Mouse (Mus musculus) kidney, embryonic 16.5 days (tissue): ENCODE results near the gene Sun2. TPM values are rescaled to one million over a fixed set of nuclear protein-coding genes. Genes with fewer than 3 reads are reported as not detected.

Experiments
- ATAC-seq: fragments of 200-750 bp; cut with Nextera tagmentation; 2 replicates; pipeline ENCODE4 v1.8.0; 2017; ENCODE audit warnings: moderate TSS enrichment; ENCODE audit not compliant: low FRiP score, low TSS enrichment
- H3K27ac ChIP-seq: fragments of 300-500 bp; sonication (generic); 2 replicates; pipeline ENCODE4 v1.5.1; 2014; ENCODE audit warnings: low read length
- H3K27me3 ChIP-seq: fragments of 300-500 bp; sonication (generic); 2 replicates; pipeline ENCODE4 v1.6.1; 2014; ENCODE audit warnings: low read length, control low read depth, mixed read lengths; ENCODE audit not compliant: insufficient read depth
- H3K36me3 ChIP-seq: fragments of 300-500 bp; sonication (generic); 2 replicates; pipeline ENCODE4 v1.6.1; 2014; ENCODE audit warnings: low read length, control low read depth, mixed read lengths; ENCODE audit not compliant: insufficient read depth
- H3K4me1 ChIP-seq: fragments of 300-500 bp; sonication (generic); 2 replicates; pipeline ENCODE4 v1.6.1; 2014; ENCODE audit warnings: low read length, control low read depth, mixed read lengths; ENCODE audit not compliant: insufficient read depth
- H3K4me2 ChIP-seq: fragments of 300-500 bp; sonication (generic); replicated peaks from 2 replicates; pipeline ENCODE4 v1.6.1; 2014; ENCODE audit warnings: low read depth, low read length
- H3K4me3 ChIP-seq: fragments of 300-500 bp; sonication (generic); 2 replicates; pipeline ENCODE4 v1.5.1; 2014; ENCODE audit warnings: mild to moderate bottlenecking, low read length
- H3K9ac ChIP-seq: fragments of 300-500 bp; sonication (generic); replicated peaks from 2 replicates; pipeline ENCODE4 v1.6.1; 2014; ENCODE audit warnings: low read length
- H3K9me3 ChIP-seq: fragments of 300-500 bp; sonication (generic); 2 replicates; pipeline ENCODE4 v1.6.1; 2016; ENCODE audit warnings: low read length, control low read depth
- WGBS: fragments of 180-500 bp; shearing (Covaris S2); extraction: QIAGEN DNeasy Blood & Tissue Kit; methylation state at CpG from one replicate; pipeline ENCODE4 v1.1.7; 2014; 5-methylcytosine and 5-hydroxymethylcytosine counted together
- polyA plus RNA-seq: library from polyadenylated mRNA; unstranded; fragments of >200 nt; fragmentation: Nextera tagmentation; extraction: Ambion mirVana; gene quantifications from 2 replicates; pipeline ENCODE4 v1.2.1, GENCODE M21; 2015

Gene Sun2
- polyA plus RNA-seq, 1 experiment from 2014 or later = 5.7 TPM

GRCm38 (mm10) chr15:79733192-79733591 lies 9.1 kb downstream of the Sun2 start:
- H3K4me3 ChIP-seq = no peak overlapping the region
- no peak overlapping the region for H3K4me2 ChIP-seq
- H3K9ac ChIP-seq = no peak overlapping the region
- H3K27me3 ChIP-seq = no peaks in the 10 kb centered on the region
- H3K36me3 ChIP-seq = peaks cover 69% of the 10 kb centered on the region
- no peak overlapping the region for H3K27ac ChIP-seq
- H3K9me3 ChIP-seq = no peaks in the 10 kb centered on the region
- H3K4me1 ChIP-seq = 0 out of 2 replicates have a peak, but pooled peaks cover 5% of the 10 kb centered on the region
- no peak for ATAC-seq
- WGBS = 93% methylated on average over 8 of the region's 8 CpGs

GRCm38 (mm10) chr15:79731554-79731953 lies 10.8 kb downstream of the Sun2 start:
- Histone ChIP-seq H3K27me3 (no peaks in the 10 kb centered on the region), H3K9ac (no peak overlapping the region), H3K9me3 (no peaks in the 10 kb centered on the region), H3K4me1 (0 out of 2 replicates have a peak, but pooled peaks cover 5% of the 10 kb centered on the region), H3K4me2 (no peak overlapping the region), H3K4me3 (no peak overlapping the region), H3K27ac (no peak overlapping the region), H3K36me3 (peaks cover 68% of the 10 kb centered on the region)
- WGBS = 88% methylated on average over 7 of the region's 7 CpGs
- no peak for ATAC-seq

- H3K27me3 ChIP-seq = no peaks in the 10 kb centered on the region
- no peak for ATAC-seq
- H3K4me3 ChIP-seq = no peak overlapping the region
- no peak overlapping the region for H3K27ac ChIP-seq
- peaks cover 70% of the 10 kb centered on the region for H3K36me3 ChIP-seq
- H3K4me1 ChIP-seq = no peaks in the 10 kb centered on the region
- no peak overlapping the region for H3K4me2 ChIP-seq
- H3K9me3 ChIP-seq = no peaks in the 10 kb centered on the region
- H3K9ac ChIP-seq = no peak overlapping the region
- WGBS = 66% methylated on average over 10 of the region's 10 CpGs
These were observed 13.5 kb downstream of the Sun2 start for GRCm38 (mm10) chr15:79728731-79729388.

- Histone ChIP-seq H3K36me3 (peaks cover 64% of the 10 kb centered on the region), H3K9ac (no peak overlapping the region), H3K9me3 (no peaks in the 10 kb centered on the region), H3K4me1 (no peaks in the 10 kb centered on the region), H3K4me2 (no peak overlapping the region), H3K27ac (no peak overlapping the region), H3K27me3 (no peaks in the 10 kb centered on the region), H3K4me3 (no peak overlapping the region)
- ATAC-seq = no peak
- WGBS = 82% methylated on average over 5 of the region's 5 CpGs
These were observed 14.0 kb downstream of the Sun2 start for GRCm38 (mm10) chr15:79728311-79728710.

GRCm38 (mm10) chr15:79727840-79728239 lies 14.5 kb downstream of the Sun2 start:
- Histone ChIP-seq H3K4me3 (no peak overlapping the region), H3K36me3 (peaks cover 60% of the 10 kb centered on the region), H3K27me3 (no peaks in the 10 kb centered on the region), H3K9ac (no peak overlapping the region), H3K27ac (no peak overlapping the region), H3K4me1 (no peaks in the 10 kb centered on the region), H3K4me2 (no peak overlapping the region), H3K9me3 (no peaks in the 10 kb centered on the region)
- WGBS = 96% methylated on average over 6 of the region's 6 CpGs
- ATAC-seq = no peak

GRCm38 (mm10) chr15:79725190-79725789 lies 17.0 kb downstream of the Sun2 start:
- Histone ChIP-seq H3K4me2 (no peak overlapping the region), H3K9ac (no peak overlapping the region), H3K27ac (no peak overlapping the region), H3K4me3 (no peak overlapping the region), H3K9me3 (no peaks in the 10 kb centered on the region), H3K27me3 (no peaks in the 10 kb centered on the region), H3K36me3 (peaks cover 49% of the 10 kb centered on the region), H3K4me1 (no peaks in the 10 kb centered on the region)
- 88% methylated on average over 11 of the region's 11 CpGs for WGBS
- no peak for ATAC-seq

- Histone ChIP-seq H3K36me3 (peaks cover 51% of the 10 kb centered on the region), H3K4me1 (no peaks in the 10 kb centered on the region), H3K27me3 (no peaks in the 10 kb centered on the region), H3K4me3 (no peak overlapping the region), H3K4me2 (no peak overlapping the region), H3K9me3 (no peaks in the 10 kb centered on the region), H3K27ac (peak overlapping the region; percentile 36; the same call in 1 of the 2 replicates), H3K9ac (no peak overlapping the region)
- 25% methylated on average over 1 of the region's 1 CpGs for WGBS
- ATAC-seq = no peak
These were observed 18.9 kb downstream of the Sun2 start for GRCm38 (mm10) chr15:79723439-79723838.

- 86% methylated on average over 4 of the region's 4 CpGs for WGBS
- no peak overlapping the region for H3K4me3 ChIP-seq
- peaks cover 49% of the 10 kb centered on the region for H3K36me3 ChIP-seq
These were observed 21.5 kb downstream of the Sun2 start for GRCm38 (mm10) chr15:79720796-79721195.

GRCm38 (mm10) chr15:79720267-79720666 lies 22.1 kb downstream of the Sun2 start:
- Histone ChIP-seq H3K4me2 (no peak overlapping the region), H3K36me3 (peaks cover 53% of the 10 kb centered on the region), H3K9ac (no peak overlapping the region), H3K27me3 (no peaks in the 10 kb centered on the region), H3K9me3 (no peaks in the 10 kb centered on the region), H3K4me1 (no peaks in the 10 kb centered on the region), H3K4me3 (no peak overlapping the region), H3K27ac (no peak overlapping the region)
- 90% methylated on average over 8 of the region's 8 CpGs for WGBS
- no peak for ATAC-seq

More at GRCm38 (mm10) chr15:79720796-79721195, 21.5 kb downstream of the Sun2 start:
- no peak for ATAC-seq
- Histone ChIP-seq H3K27me3 (no peaks in the 10 kb centered on the region), H3K4me1 (no peaks in the 10 kb centered on the region), H3K9me3 (no peaks in the 10 kb centered on the region), H3K27ac (no peak overlapping the region), H3K9ac (no peak overlapping the region), H3K4me2 (no peak overlapping the region)

- H3K4me3 ChIP-seq = no peak overlapping the region
- H3K9me3 ChIP-seq = no peaks in the 10 kb centered on the region
- peaks cover 62% of the 10 kb centered on the region for H3K36me3 ChIP-seq
- 93% methylated on average over 6 of the region's 6 CpGs for WGBS
- H3K27me3 ChIP-seq = no peaks in the 10 kb centered on the region
- H3K27ac ChIP-seq = no peak overlapping the region
- no peaks in the 10 kb centered on the region for H3K4me1 ChIP-seq
- H3K9ac ChIP-seq = no peak overlapping the region
- ATAC-seq = no peak
- no peak overlapping the region for H3K4me2 ChIP-seq
These were observed 25.6 kb downstream of the Sun2 start for GRCm38 (mm10) chr15:79716710-79717109.
